Mouse (Mus musculus) MEL (cell line): ENCODE measurements around the gene Pmpca. TPM values are rescaled to one million over a fixed set of nuclear protein-coding genes. Genes with fewer than 3 reads are reported as not detected.

Experiments used
- DNase-seq: peaks from one replicate; pipeline ENCODE4 v3.0.0; 2011; ENCODE audit warnings: low read depth, low spot score
- H3K27ac ChIP-seq: 2 replicates; pipeline ENCODE4 v1.5.1; 2012; ENCODE audit warnings: low read depth, mild to moderate bottlenecking, control low read depth, low read length, moderate library complexity; ENCODE audit not compliant: control insufficient read depth
- H3K27me3 ChIP-seq, 2 experiments: fragments of 150-350 bp in 1 of 2; sonication (generic) in 1 of 2; 2 replicates each; pipeline ENCODE4 v1.6.1; 2012; ENCODE audit warnings: low read length in 2 of 2, mild to moderate bottlenecking in 2 of 2, improper control_type of control experiment in 1 of 2, moderate library complexity in 1 of 2; ENCODE audit not compliant: insufficient read depth in 2 of 2, control insufficient read depth in 1 of 2
- H3K36me3 ChIP-seq, 2 experiments: 2 replicates each; pipeline ENCODE4 v1.6.1; 2012 to 2014; ENCODE audit warnings: low read length in 2 of 2, improper control_type of control experiment in 1 of 2, inconsistent platforms in 1 of 2, mild to moderate bottlenecking in 1 of 2; ENCODE audit not compliant: insufficient read depth in 2 of 2, control insufficient read depth in 1 of 2
- H3K4me1 ChIP-seq, 2 experiments: fragments of 150-350 bp in 1 of 2; sonication (generic) in 1 of 2; 2 replicates each; pipeline ENCODE4 v1.6.1; 2012; ENCODE audit warnings: low read length in 2 of 2, improper control_type of control experiment in 1 of 2, mild to moderate bottlenecking in 1 of 2; ENCODE audit not compliant: insufficient read depth in 2 of 2, control insufficient read depth in 1 of 2
- H3K4me3 ChIP-seq, 2 experiments: fragments of 150-350 bp in 1 of 2; sonication (generic) in 1 of 2; 2 replicates each; pipeline ENCODE4 v1.5.1; 2012; ENCODE audit warnings: low read depth in 2 of 2, low read length in 2 of 2, mild to moderate bottlenecking in 2 of 2, moderate library complexity in 2 of 2, control low read depth in 1 of 2, improper control_type of control experiment in 1 of 2; ENCODE audit not compliant: control insufficient read depth in 1 of 2, insufficient read depth in 1 of 2
- H3K79me2 ChIP-seq: 2 replicates; pipeline ENCODE4 v1.6.1; 2012; ENCODE audit warnings: mild to moderate bottlenecking, low read length, moderate library complexity; ENCODE audit not compliant: control insufficient read depth, poor library complexity, insufficient read depth
- H3K9ac ChIP-seq: 2 replicates; pipeline ENCODE4 v1.6.1; 2012; ENCODE audit warnings: low read depth, mild to moderate bottlenecking, control low read depth, low read length, moderate library complexity; ENCODE audit not compliant: control insufficient read depth, poor library complexity, severe bottlenecking
- H3K9me3 ChIP-seq: fragments of 150-350 bp; sonication (generic); replicated peaks from 2 replicates; pipeline ENCODE4 v1.6.1; 2012; ENCODE audit warnings: mild to moderate bottlenecking, low read length, improper control_type of control experiment, moderate library complexity; ENCODE audit not compliant: insufficient read depth
- BHLHE40 ChIP-seq: IDR thresholded peaks from 2 replicates; pipeline ENCODE4 v1.6.1; 2012; ENCODE audit warnings: low read depth, mild to moderate bottlenecking, inconsistent platforms, low read length, improper control_type of control experiment, borderline replicate concordance
- CTCF ChIP-seq, 3 experiments: IDR thresholded peaks in 2 of 3; conservative IDR thresholded peaks in 1 of 3; 2 replicates each; pipeline ENCODE4 v1.5.1; 2011 to 2012; ENCODE audit warnings: low read length in 3 of 3, low read depth in 2 of 3, mild to moderate bottlenecking in 2 of 3, improper control_type of control experiment in 1 of 3, inconsistent platforms in 1 of 3, mixed read lengths in 1 of 3, moderate library complexity in 1 of 3; ENCODE audit not compliant: control insufficient read depth in 1 of 3, insufficient read depth in 1 of 3, poor library complexity in 1 of 3, severe bottlenecking in 1 of 3
- GATA1 ChIP-seq: IDR thresholded peaks from 2 replicates; pipeline ENCODE4 v1.6.1; 2011; ENCODE audit warnings: low read depth, low read length, improper control_type of control experiment
- HCFC1 ChIP-seq: IDR thresholded peaks from 2 replicates; pipeline ENCODE4 v1.6.1; 2012; ENCODE audit warnings: low read depth, mild to moderate bottlenecking, inconsistent platforms, low read length, improper control_type of control experiment, moderate library complexity
- JUND ChIP-seq: IDR thresholded peaks from 2 replicates; pipeline ENCODE4 v1.6.1; 2011; ENCODE audit warnings: low read depth, mild to moderate bottlenecking, improper control_type of control experiment, low read length
- KAT2A ChIP-seq: conservative IDR thresholded peaks from 2 replicates; pipeline ENCODE4 v1.6.1; 2012; ENCODE audit warnings: low read depth, low read length, improper control_type of control experiment, inconsistent platforms
- MAFK ChIP-seq: IDR thresholded peaks from 2 replicates; pipeline ENCODE4 v1.6.1; 2011; ENCODE audit warnings: low read depth, mild to moderate bottlenecking, low read length, improper control_type of control experiment, borderline replicate concordance
- NELFE ChIP-seq: IDR thresholded peaks from 2 replicates; pipeline ENCODE4 v1.6.1; 2011; ENCODE audit warnings: low read depth, low read length, improper control_type of control experiment
- POLR2AphosphoS2 ChIP-seq: IDR thresholded peaks from 2 replicates; pipeline ENCODE4 v1.6.1; 2011; ENCODE audit warnings: low read length, improper control_type of control experiment
- POLR2AphosphoS5 ChIP-seq: IDR thresholded peaks from 2 replicates; pipeline ENCODE4 v1.6.1; 2012; ENCODE audit warnings: low read depth, borderline replicate concordance, mild to moderate bottlenecking, inconsistent platforms, low read length, moderate library complexity, mixed read lengths
- RAD21 ChIP-seq: IDR thresholded peaks from 2 replicates; pipeline ENCODE4 v1.6.1; 2011; ENCODE audit warnings: mild to moderate bottlenecking, low read depth, low read length, improper control_type of control experiment
- RCOR1 ChIP-seq: IDR thresholded peaks from 2 replicates; pipeline ENCODE4 v1.6.1; 2012; ENCODE audit warnings: low read depth, mild to moderate bottlenecking, inconsistent platforms, low read length, improper control_type of control experiment
- SMC3 ChIP-seq: IDR thresholded peaks from 2 replicates; pipeline ENCODE4 v1.6.1; 2011; ENCODE audit warnings: low read depth, low read length, improper control_type of control experiment
- TAL1 ChIP-seq: IDR thresholded peaks from 2 replicates; pipeline ENCODE4 v1.6.1; 2012; ENCODE audit warnings: mild to moderate bottlenecking, inconsistent platforms, low read length, moderate library complexity, mixed read lengths
- TBP ChIP-seq: IDR thresholded peaks from 2 replicates; pipeline ENCODE4 v1.8.0; 2011; ENCODE audit warnings: low read depth, low read length, improper control_type of control experiment
- USF1 ChIP-seq: IDR thresholded peaks from 2 replicates; pipeline ENCODE4 v1.6.1; 2014; ENCODE audit warnings: low read depth, mild to moderate bottlenecking, inconsistent platforms, low read length, improper control_type of control experiment, moderate library complexity
- USF2 ChIP-seq, 2 experiments: IDR thresholded peaks; 2 replicates each; pipeline ENCODE4 v1.6.1; 2011 to 2012; ENCODE audit warnings: improper control_type of control experiment in 2 of 2, low read length in 2 of 2, borderline replicate concordance in 1 of 2, inconsistent platforms in 1 of 2, low read depth in 1 of 2, mild to moderate bottlenecking in 1 of 2; ENCODE audit not compliant: insufficient read depth in 1 of 2
- ZNF384 ChIP-seq: IDR thresholded peaks from 2 replicates; pipeline ENCODE4 v1.6.1; 2012; ENCODE audit warnings: low read depth, mild to moderate bottlenecking, inconsistent platforms, low read length, improper control_type of control experiment
- polyA plus RNA-seq, 2 experiments: library from polyadenylated mRNA; stranded (reverse) in 1 of 2; unstranded in 1 of 2; fragments of >175 nt in 1 of 2; fragments of >200 nt in 1 of 2; gene quantifications; 2 replicates each; pipeline versions ENCODE4 v1.2.1 to v1.2.4; 2012; ENCODE audit warnings: low replicate concordance in 2 of 2, low read depth in 1 of 2; ENCODE audit not compliant: insufficient read length in 2 of 2, insufficient read depth in 1 of 2, missing spikeins in 1 of 2
- total RNA-seq: library from RNA; depleted of rRNA; stranded (reverse); fragments of 300-350 nt; gene quantifications from 2 replicates; pipeline ENCODE4 v1.2.3, GENCODE M21; 2012

Gene Pmpca
- total and polyA plus RNA-seq, 3 experiments: 46.4 to 166 (median 96.5) TPM

- no peaks in the 10 kb centered on the region for H3K4me1 ChIP-seq
- no peaks in the 10 kb centered on the region for H3K27me3 ChIP-seq
- H3K9me3 ChIP-seq: no peaks in the 10 kb centered on the region
- no peak for TF ChIP-seq JUND
- TF ChIP-seq MAFK: no peak
- TF ChIP-seq KAT2A: no peak
- H3K9ac ChIP-seq: no peak overlapping the region
- H3K79me2 ChIP-seq: no peaks in the 10 kb centered on the region
- H3K27ac ChIP-seq: no peak overlapping the region
- H3K36me3 ChIP-seq: peaks cover 0 to 8% of the 10 kb centered on the region in 2 experiments; a peak in 2 of 4 replicates
- no peak overlapping the region for H3K4me3 ChIP-seq
- DNase-seq: no peak
These were observed 20.6 kb upstream of the Pmpca start for GRCm38 (mm10) chr2:26368572-26368971.

GRCm38 (mm10) chr2:26372396-26372795 lies 16.7 kb upstream of the Pmpca start:
- Histone ChIP-seq H3K79me2 (no peaks in the 10 kb centered on the region), H3K9me3 (no peaks in the 10 kb centered on the region), H3K4me1 (no peaks in the 10 kb centered on the region), H3K9ac (no peak overlapping the region), H3K4me3 (no peak overlapping the region), H3K36me3 (peaks cover 0 to 14% of the 10 kb centered on the region in 2 experiments; a peak in 2 of 4 replicates), H3K27ac (no peak overlapping the region), H3K27me3 (no peaks in the 10 kb centered on the region)
- DNase-seq: no peak
- TF ChIP-seq GATA1: no peak
- no peak for TF ChIP-seq ZNF384
- TF ChIP-seq BHLHE40: no peak
- no peak for TF ChIP-seq POLR2AphosphoS2
- no peak for TF ChIP-seq NELFE
- no peak for TF ChIP-seq USF2 (IDR thresholded peaks at IDR 0.05; ENCODE audit: borderline replicate concordance in 1 of 2, insufficient read depth in 1 of 2, low read depth in 1 of 2, low read length in 2 of 2)
- TF ChIP-seq TAL1: no peak
- no peak for TF ChIP-seq RCOR1
- TF ChIP-seq USF1: no peak
- TF ChIP-seq POLR2AphosphoS5: no peak
- TF ChIP-seq TBP: no peak
- TF ChIP-seq CTCF (IDR thresholded peaks at IDR 0.05 in 2 of 3, conservative IDR thresholded peaks at IDR 0.05 in 1 of 3; ENCODE audit: control insufficient read depth in 1 of 3, insufficient read depth in 1 of 3, low read depth in 2 of 3, low read length in 3 of 3, poor library complexity in 1 of 3, severe bottlenecking in 1 of 3): no peak
- no peak for TF ChIP-seq MAFK
- TF ChIP-seq HCFC1: no peak
- no peak for TF ChIP-seq SMC3
- no peak for TF ChIP-seq RAD21
